Mouse (Mus musculus) spleen, postnatal 10 days (tissue): ENCODE data around the gene Dhx15.
"Not testable (repeated sequence)": the region's sequence is repeated elsewhere in the genome, so short reads cannot be mapped to it uniquely, and the experiment has no call there.

Source experiments
- DNase-seq, 2 experiments: peaks; one replicate each; pipeline ENCODE4 v3.0.0; 2021 to 2022; ENCODE audit warnings: low spot score in 2 of 2

The Dhx15 gene

GRCm38 (mm10) chr5:52190371-52191179 lies at the start of gene Dhx15:
Dhx15 (minus strand) TSS chr5:52190514.
- peak; percentile 87 to 93 for DNase-seq

GRCm38 (mm10) chr5:52238877-52239276 lies 48.6 kb upstream of the Dhx15 start:
- DNase-seq, result no peak

- no peak for DNase-seq
Measured at GRCm38 (mm10) chr5:52237956-52238735, 47.8 kb upstream of the Dhx15 start.

GRCm38 (mm10) chr5:52236585-52236984 lies 46.3 kb upstream of the Dhx15 start:
- not testable (repeated sequence) for DNase-seq

- no peak for DNase-seq
Measured at GRCm38 (mm10) chr5:52234570-52234969, 44.3 kb upstream of the Dhx15 start.

- no peak for DNase-seq
Measured at GRCm38 (mm10) chr5:52233891-52234290, 43.6 kb upstream of the Dhx15 start.

- no peak for DNase-seq
Measured at GRCm38 (mm10) chr5:52232611-52233010, 42.3 kb upstream of the Dhx15 start.

- no peak for DNase-seq
Measured at GRCm38 (mm10) chr5:52232199-52232598, 41.9 kb upstream of the Dhx15 start.

GRCm38 (mm10) chr5:52230466-52230865 lies 40.2 kb upstream of the Dhx15 start:
- no peak for DNase-seq

GRCm38 (mm10) chr5:52226677-52227076 lies 36.4 kb upstream of the Dhx15 start:
- DNase-seq, result no peak

- no peak for DNase-seq
Measured at GRCm38 (mm10) chr5:52221596-52221995, 31.3 kb upstream of the Dhx15 start.

- DNase-seq, result no peak
Measured at GRCm38 (mm10) chr5:52220013-52220804, 29.9 kb upstream of the Dhx15 start.

- no peak for DNase-seq
Measured at GRCm38 (mm10) chr5:52218238-52218637, 27.9 kb upstream of the Dhx15 start.

- no peak for DNase-seq
Measured at GRCm38 (mm10) chr5:52213143-52213900, 23.0 kb upstream of the Dhx15 start.

GRCm38 (mm10) chr5:52191180-52191468 lies 810 bp upstream of the Dhx15 start:
- DNase-seq, result peak; percentile 16 to 17

GRCm38 (mm10) chr5:52189664-52190365 lies 499 bp downstream of the Dhx15 start:
- peak in 1 of 2 experiments; percentile 70 for DNase-seq

- DNase-seq, result no peak
Measured at GRCm38 (mm10) chr5:52188206-52188605, 2.1 kb downstream of the Dhx15 start.

- DNase-seq, result no peak
Measured at GRCm38 (mm10) chr5:52177326-52177725, 13.0 kb downstream of the Dhx15 start.

GRCm38 (mm10) chr5:52168468-52168867 lies 21.8 kb downstream of the Dhx15 start:
- no peak for DNase-seq

GRCm38 (mm10) chr5:52149138-52149537 lies 41.2 kb downstream of the Dhx15 start:
- DNase-seq, result no peak

- no peak for DNase-seq
Measured at GRCm38 (mm10) chr5:52147141-52147540, 43.2 kb downstream of the Dhx15 start.
